Mouse (Mus musculus) heart, embryonic 15.5 days (tissue): Measurements from ENCODE around the gene Ccdc85a. TPM values are rescaled to one million over a fixed set of nuclear protein-coding genes. Genes with fewer than 3 reads are reported as not detected.

ENCODE experiments used
- ATAC-seq: fragments of 200-750 bp; cut with Nextera tagmentation; replicated peaks from 2 replicates; pipeline ENCODE4 v1.8.0; 2017; ENCODE audit warnings: low read depth, moderate TSS enrichment; ENCODE audit not compliant: insufficient number of reproducible peaks, insufficient read depth, low FRiP score
- H3K27ac ChIP-seq: fragments of 300-500 bp; sonication (generic); 2 replicates; pipeline ENCODE4 v1.5.1; 2015; ENCODE audit warnings: mild to moderate bottlenecking, inconsistent platforms
- H3K27me3 ChIP-seq: fragments of 300-500 bp; sonication (generic); 2 replicates; pipeline ENCODE4 v1.6.1; 2015; ENCODE audit warnings: inconsistent platforms
- H3K36me3 ChIP-seq: fragments of 300-500 bp; sonication (generic); 2 replicates; pipeline ENCODE4 v1.6.1; 2015; ENCODE audit warnings: mild to moderate bottlenecking, inconsistent platforms
- H3K4me1 ChIP-seq: fragments of 300-500 bp; sonication (generic); replicated peaks from 2 replicates; pipeline ENCODE4 v1.6.1; 2015; ENCODE audit warnings: inconsistent platforms
- H3K4me2 ChIP-seq: fragments of 300-500 bp; sonication (generic); 2 replicates; pipeline ENCODE4 v1.6.1; 2015; ENCODE audit warnings: inconsistent platforms, mild to moderate bottlenecking, moderate library complexity
- H3K4me3 ChIP-seq: fragments of 300-500 bp; sonication (generic); 2 replicates; pipeline ENCODE4 v1.5.1; 2015; ENCODE audit warnings: mild to moderate bottlenecking, inconsistent platforms
- H3K9ac ChIP-seq: fragments of 300-500 bp; sonication (generic); 2 replicates; pipeline ENCODE4 v1.6.1; 2015; ENCODE audit warnings: mild to moderate bottlenecking, inconsistent platforms
- H3K9me3 ChIP-seq: fragments of 300-500 bp; sonication (generic); replicated peaks from 2 replicates; pipeline ENCODE4 v1.6.1; 2016; ENCODE audit warnings: inconsistent platforms
- whole genome bisulfite sequencing: fragments of 180-500 bp; shearing (Covaris S2); methylation state at CpG from one replicate; pipeline ENCODE4 v1.1.7; 2015; ENCODE audit warnings: mixed read lengths; 5-methylcytosine and 5-hydroxymethylcytosine counted together
- polyA plus RNA-seq: library from polyadenylated mRNA; unstranded; fragments of >200 nt; fragmentation: Nextera tagmentation; extraction: Ambion mirVana; gene quantifications from 2 replicates; pipeline ENCODE4 v1.2.1, GENCODE M21; 2015

Ccdc85a gene
- polyA plus RNA-seq, 1 experiment from 2014 or later: 1.0 TPM

DNA sequence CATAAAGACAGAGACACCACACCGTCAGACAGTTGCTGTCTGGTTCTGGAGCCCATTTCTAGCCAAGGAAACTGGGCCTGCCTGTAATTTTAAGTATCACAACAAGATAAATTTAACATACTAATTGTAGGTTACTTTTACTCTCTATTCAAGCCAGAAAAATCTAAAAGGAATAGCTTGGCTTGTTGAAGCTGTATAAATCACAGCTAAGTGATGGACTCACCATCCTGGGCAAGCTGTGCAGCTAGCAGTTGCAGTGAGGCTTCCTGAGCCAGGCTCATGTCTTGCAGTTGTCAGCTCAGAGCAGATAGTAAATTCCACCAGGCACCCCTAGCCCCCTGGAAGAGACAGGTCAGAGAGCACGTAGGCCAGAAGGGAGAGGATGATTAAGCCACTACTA, 50.8 kb downstream of the Ccdc85a start:
- H3K27ac ChIP-seq: no peak overlapping the region

DNA sequence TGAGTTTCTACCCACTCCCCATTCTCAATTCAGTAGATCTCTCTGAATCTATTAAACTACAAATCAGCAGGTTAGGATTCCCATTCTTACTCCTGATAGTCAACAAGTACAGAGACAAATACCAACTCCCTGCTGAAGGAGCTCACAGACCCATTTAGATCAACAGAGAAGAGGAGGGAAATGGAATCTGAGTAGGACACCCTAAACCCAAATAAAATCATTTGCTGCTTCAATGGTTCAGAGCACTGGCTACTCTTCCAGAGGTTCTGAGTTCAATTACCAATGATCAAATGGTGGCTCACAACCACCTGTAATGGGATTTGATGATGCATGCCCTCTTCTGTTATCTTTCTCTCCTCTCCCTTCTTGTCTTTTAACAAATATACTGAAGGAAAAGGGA, 82.9 kb downstream of the Ccdc85a start:
- Histone ChIP-seq H3K9me3 (no peaks in the 10 kb centered on the region), H3K9ac (no peak overlapping the region), H3K27ac (no peak overlapping the region), H3K27me3 (no peaks in the 10 kb centered on the region), H3K4me1 (no peaks in the 10 kb centered on the region), H3K36me3 (no peaks in the 10 kb centered on the region), H3K4me3 (no peak overlapping the region), H3K4me2 (no peak overlapping the region)
- no peak for ATAC-seq

More for the DNA sequence above, 50.8 kb downstream of the Ccdc85a start:
- Histone ChIP-seq H3K4me2 (no peak overlapping the region), H3K27me3 (no peaks in the 10 kb centered on the region), H3K9ac (no peak overlapping the region), H3K4me1 (no peaks in the 10 kb centered on the region), H3K36me3 (no peaks in the 10 kb centered on the region), H3K4me3 (no peak overlapping the region), H3K9me3 (no peaks in the 10 kb centered on the region)
- 82% methylated on average over 2 of the region's 2 CpGs for WGBS
- ATAC-seq: no peak

DNA sequence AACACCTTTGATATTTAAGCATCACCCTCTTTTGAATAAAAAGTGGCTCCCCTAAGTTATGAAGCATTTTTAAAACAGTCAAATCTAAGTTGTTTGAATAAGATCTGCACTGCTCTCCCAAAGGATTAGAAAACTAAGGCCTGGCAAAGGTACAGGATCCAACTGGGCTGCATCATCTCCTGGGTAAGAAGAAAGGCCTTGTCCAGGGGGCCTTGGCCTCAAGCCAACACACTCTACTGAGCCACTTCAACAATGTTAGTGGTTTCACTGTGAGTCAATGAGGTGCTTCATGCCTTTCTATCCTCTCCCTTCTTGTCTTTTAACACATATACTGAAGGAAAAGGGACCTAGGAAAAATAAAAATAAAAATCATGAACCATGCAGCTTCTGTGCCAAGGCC, 87.1 kb downstream of the Ccdc85a start:
- Histone ChIP-seq H3K27ac (no peak overlapping the region), H3K9me3 (no peaks in the 10 kb centered on the region), H3K9ac (no peak overlapping the region), H3K36me3 (no peaks in the 10 kb centered on the region), H3K4me2 (no peak overlapping the region), H3K27me3 (no peaks in the 10 kb centered on the region), H3K4me1 (no peaks in the 10 kb centered on the region), H3K4me3 (no peak overlapping the region)
- ATAC-seq: no peak

DNA sequence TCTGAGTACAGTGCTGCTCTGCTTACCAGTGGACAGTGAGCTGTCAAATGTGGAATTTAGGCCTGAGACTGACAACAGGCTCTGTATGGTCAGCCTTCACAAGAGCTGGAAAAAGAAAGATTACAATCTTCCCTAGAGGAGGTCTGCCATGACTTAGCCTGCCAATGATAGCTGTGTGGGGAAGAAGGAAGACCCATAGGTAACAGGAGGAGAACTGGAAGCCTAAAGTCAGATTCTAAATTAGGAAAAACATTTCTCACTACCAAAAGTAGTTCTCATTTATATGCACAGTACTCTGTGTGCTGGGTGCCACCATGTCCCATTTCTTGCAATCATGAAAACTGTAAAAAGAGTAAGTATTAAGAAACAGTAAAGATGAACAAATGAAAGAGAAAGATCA, 90.8 kb downstream of the Ccdc85a start:
- no peaks in the 10 kb centered on the region for H3K9me3 ChIP-seq
- H3K9ac ChIP-seq: no peak overlapping the region
- no peak overlapping the region for H3K27ac ChIP-seq
- no peaks in the 10 kb centered on the region for H3K27me3 ChIP-seq
- no peaks in the 10 kb centered on the region for H3K36me3 ChIP-seq
- no peak overlapping the region for H3K4me2 ChIP-seq
- H3K4me1 ChIP-seq: no peaks in the 10 kb centered on the region
- no peak overlapping the region for H3K4me3 ChIP-seq
- no peak for ATAC-seq

DNA sequence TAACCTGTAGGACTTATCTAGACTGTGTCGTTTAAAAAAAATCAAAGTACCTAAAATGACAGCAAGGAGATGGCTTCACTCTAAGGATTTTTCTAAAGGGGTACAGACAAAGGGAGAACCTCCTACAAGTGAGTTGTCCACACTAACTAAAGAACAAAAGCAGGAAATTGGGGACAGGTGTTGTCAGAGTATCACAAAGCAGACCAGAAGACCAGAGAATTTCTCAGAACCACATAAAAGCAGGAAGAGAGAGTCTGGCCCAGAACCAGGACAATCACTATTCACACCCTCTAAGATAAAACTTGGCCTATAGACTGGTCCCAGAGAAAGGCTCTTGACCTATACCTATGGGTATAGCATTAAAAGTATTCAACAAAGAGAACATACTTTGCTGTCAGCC, 92.8 kb downstream of the Ccdc85a start:
- no peak for ATAC-seq
- WGBS: 53% methylated on average over 1 of the region's 1 CpGs
- H3K4me3 ChIP-seq: no peak overlapping the region

DNA sequence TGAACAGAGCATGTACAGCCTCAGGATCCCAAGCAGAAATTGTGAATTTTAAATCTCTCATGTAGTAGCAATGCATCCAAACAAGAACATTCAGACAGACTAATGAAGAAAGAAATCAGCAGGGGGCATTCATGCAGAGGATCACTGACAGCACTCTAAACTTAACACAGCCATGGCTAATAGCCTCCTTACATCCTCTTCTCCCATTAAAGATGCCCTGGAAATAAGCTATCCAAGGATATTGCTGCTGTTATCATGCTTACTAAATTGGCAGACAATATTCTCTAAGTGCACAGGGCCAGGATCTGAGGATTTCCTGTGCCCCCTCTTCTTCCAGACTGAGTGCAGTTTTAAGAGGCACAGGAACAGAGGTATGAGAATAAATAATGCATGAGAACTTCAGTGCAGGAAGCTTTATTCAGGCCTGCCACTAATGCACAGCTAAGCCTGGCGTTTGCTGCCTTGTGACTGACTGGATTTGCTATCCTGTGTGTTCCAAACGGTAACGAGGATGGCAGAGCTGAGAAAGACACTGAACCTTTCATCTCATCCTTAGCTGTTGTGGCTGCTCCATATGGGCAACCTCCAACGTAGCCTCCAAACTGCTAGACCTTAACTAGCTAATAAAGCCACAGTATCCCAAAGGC, 99.9 kb downstream of the Ccdc85a start:
- Histone ChIP-seq H3K27ac (no peak overlapping the region), H3K9ac (no peak overlapping the region), H3K9me3 (no peaks in the 10 kb centered on the region), H3K27me3 (no peaks in the 10 kb centered on the region), H3K4me1 (no peaks in the 10 kb centered on the region), H3K36me3 (no peaks in the 10 kb centered on the region), H3K4me3 (no peak overlapping the region), H3K4me2 (no peak overlapping the region)
- ATAC-seq: no peak
- 58% methylated on average over 4 of the region's 4 CpGs for WGBS

More for the DNA sequence above, 92.8 kb downstream of the Ccdc85a start:
- Histone ChIP-seq H3K27ac (no peak overlapping the region), H3K9ac (no peak overlapping the region), H3K4me1 (no peaks in the 10 kb centered on the region), H3K9me3 (no peaks in the 10 kb centered on the region), H3K36me3 (no peaks in the 10 kb centered on the region), H3K27me3 (no peaks in the 10 kb centered on the region), H3K4me2 (no peak overlapping the region)

DNA sequence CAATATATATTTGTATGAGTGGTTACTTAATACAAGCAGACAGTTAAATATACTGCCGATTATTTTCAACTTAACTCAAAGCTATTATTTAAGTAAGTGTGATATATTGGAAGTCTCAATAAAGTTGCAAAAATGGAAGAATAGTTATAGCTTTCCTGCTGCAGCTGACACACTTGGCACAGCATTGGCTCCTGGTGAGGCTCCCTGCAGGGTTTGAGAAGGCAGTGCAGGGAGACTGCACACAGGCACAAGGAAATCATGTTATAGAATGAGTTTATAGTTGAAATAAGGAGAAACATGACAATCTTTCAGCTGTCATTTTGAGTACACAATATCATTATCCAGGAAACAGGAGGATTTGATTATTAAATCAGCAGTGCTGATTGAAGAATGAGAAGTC, 107.0 kb downstream of the Ccdc85a start:
- Histone ChIP-seq H3K4me3 (no peak overlapping the region), H3K9me3 (no peaks in the 10 kb centered on the region), H3K27me3 (no peaks in the 10 kb centered on the region), H3K27ac (no peak overlapping the region), H3K4me1 (no peaks in the 10 kb centered on the region), H3K36me3 (no peaks in the 10 kb centered on the region), H3K4me2 (no peak overlapping the region), H3K9ac (no peak overlapping the region)
- ATAC-seq: no peak
- 78% methylated on average over 1 of the region's 1 CpGs for WGBS

DNA sequence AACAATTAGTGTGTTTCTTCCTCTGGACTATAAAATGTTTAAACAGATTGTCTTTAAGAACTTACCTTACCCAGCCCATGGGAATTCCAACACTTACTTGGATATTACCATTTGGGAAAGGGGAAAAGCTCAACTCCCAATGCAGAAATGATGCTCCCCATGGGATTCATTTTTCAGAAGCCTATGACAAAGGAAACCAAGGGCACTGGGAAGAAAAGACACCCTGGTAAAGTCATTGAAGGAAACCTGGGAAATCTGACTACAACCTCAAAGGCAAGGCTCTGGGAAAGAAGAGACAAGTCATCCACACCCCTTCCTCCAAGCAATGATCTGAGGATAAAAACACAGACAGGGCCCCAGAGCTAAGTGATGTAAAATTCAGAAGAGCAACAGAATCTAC, 118.4 kb downstream of the Ccdc85a start:
- ATAC-seq: no peak

DNA sequence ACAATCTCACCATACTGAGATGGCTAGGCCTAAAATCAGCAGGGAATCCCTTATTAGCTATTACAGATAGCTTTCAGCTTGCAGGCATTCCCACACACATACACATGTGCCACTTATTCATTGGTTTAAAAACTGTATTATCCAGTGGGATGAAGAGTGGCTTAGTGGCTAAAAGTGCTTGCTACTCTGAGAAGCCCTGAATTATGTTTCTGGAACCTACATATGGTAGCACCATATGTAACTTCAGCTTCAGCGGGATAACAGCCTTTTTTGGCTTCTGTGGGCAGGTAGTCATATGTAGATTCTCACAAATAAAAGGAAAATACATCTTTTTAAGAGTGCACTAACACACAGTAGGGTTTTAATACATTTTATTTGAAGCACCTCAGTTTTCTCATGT, 119.2 kb downstream of the Ccdc85a start:
- Histone ChIP-seq H3K4me1 (no peaks in the 10 kb centered on the region), H3K27ac (no peak overlapping the region), H3K27me3 (no peaks in the 10 kb centered on the region), H3K4me2 (no peak overlapping the region), H3K4me3 (no peak overlapping the region), H3K36me3 (no peaks in the 10 kb centered on the region), H3K9me3 (no peaks in the 10 kb centered on the region), H3K9ac (no peak overlapping the region)
- 80% methylated on average over 1 of the region's 1 CpGs for WGBS
- ATAC-seq: no peak

More for the DNA sequence above, 118.4 kb downstream of the Ccdc85a start:
- Histone ChIP-seq H3K4me1 (no peaks in the 10 kb centered on the region), H3K9ac (no peak overlapping the region), H3K4me2 (no peak overlapping the region), H3K9me3 (no peaks in the 10 kb centered on the region), H3K36me3 (no peaks in the 10 kb centered on the region), H3K27ac (no peak overlapping the region), H3K27me3 (no peaks in the 10 kb centered on the region), H3K4me3 (no peak overlapping the region)

DNA sequence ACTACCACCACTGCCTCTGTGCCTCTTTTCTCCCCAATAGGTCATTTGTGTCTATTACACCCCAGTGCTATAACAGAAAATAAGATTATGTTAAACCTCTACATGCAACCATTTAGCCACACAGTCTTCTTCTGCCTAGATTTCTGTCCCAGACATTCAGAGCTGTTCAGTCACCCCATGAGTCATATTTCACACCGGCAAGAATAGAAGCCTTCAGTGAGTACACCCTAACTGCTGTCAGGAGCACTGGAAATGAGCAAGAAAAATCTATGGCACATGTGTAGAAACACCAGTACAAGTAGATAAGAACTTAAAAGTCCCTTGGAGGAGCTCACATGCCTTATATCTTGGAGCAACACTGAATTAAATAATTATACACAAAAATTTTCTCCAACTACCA, 125.0 kb downstream of the Ccdc85a start:
- H3K4me2 ChIP-seq: no peak overlapping the region
- H3K27ac ChIP-seq: no peak overlapping the region
- H3K36me3 ChIP-seq: no peaks in the 10 kb centered on the region
- ATAC-seq: no peak
- no peak overlapping the region for H3K9ac ChIP-seq
- WGBS: 79% methylated on average over 1 of the region's 1 CpGs
- no peaks in the 10 kb centered on the region for H3K4me1 ChIP-seq
- no peaks in the 10 kb centered on the region for H3K9me3 ChIP-seq
- H3K27me3 ChIP-seq: no peaks in the 10 kb centered on the region
- no peak overlapping the region for H3K4me3 ChIP-seq

DNA sequence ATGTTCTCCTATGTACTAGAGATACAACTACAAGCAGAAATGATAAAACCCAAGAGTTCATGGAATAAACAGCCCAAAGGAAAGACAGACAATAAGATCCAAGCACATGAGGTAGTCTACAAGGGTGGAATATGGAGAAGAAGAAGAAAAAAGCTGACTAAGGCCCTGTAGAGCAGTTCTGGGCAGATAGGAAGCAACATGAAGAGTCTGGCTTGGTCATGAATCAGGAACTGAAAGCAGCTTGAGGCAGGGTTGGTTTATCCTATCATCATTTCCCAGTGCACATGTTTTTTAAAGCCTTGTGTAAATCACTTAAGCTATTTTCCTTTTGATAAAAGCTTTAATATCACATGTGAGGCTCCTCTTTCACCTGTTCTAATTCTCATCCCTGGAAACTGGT, 144.2 kb downstream of the Ccdc85a start:
- Histone ChIP-seq H3K4me3 (no peak overlapping the region), H3K36me3 (no peaks in the 10 kb centered on the region), H3K27ac (no peak overlapping the region), H3K9me3 (no peaks in the 10 kb centered on the region), H3K27me3 (no peaks in the 10 kb centered on the region), H3K9ac (no peak overlapping the region), H3K4me2 (no peak overlapping the region), H3K4me1 (no peaks in the 10 kb centered on the region)
- no peak for ATAC-seq

DNA sequence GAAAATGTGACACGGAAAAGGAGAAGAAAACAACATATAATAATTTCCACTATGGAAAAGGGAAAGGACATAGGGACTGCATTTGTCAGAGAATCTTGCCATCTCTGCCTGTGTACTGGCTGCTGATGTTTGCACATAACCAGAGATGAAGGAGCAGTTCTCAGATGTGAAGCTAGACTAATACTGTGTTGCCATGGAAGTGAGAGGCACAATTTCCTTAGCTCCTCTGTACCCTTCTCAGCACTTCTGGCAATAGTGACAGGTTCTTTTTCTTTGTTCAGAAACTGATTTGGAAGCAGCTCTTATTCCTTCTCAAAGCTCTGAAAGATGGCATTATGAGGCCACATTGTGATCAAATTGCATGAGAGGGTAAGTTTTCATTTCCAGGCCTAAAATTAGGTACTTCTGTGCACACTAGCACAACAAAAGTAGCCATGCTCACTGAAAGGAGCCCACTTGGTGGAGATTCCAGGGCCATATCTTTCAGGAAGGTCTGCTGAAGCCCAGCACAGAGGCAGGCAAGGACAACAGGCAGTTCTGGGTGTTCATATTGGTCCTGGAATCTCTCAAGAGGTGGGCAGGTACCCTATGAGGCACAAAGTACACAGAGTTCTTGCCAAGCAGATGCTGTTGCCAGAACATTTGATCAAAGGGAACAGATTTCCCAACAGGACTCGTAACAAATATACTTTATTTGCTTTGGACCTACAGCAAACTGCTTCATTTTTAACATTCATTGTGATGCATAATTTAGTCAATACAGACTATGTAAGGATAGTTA, 161.5 kb downstream of the Ccdc85a start:
- Histone ChIP-seq H3K36me3 (no peaks in the 10 kb centered on the region), H3K9ac (no peak overlapping the region), H3K9me3 (no peaks in the 10 kb centered on the region), H3K4me3 (no peak overlapping the region), H3K27me3 (no peaks in the 10 kb centered on the region), H3K27ac (no peak overlapping the region), H3K4me2 (no peak overlapping the region), H3K4me1 (no peaks in the 10 kb centered on the region)
- no peak for ATAC-seq
- WGBS: 78% methylated on average over 2 of the region's 2 CpGs
